Mouse (Mus musculus) midbrain, postnatal 0 days (tissue): Measurements from ENCODE around the gene Dhx16. TPM values are rescaled to one million over a fixed set of nuclear protein-coding genes. Genes with fewer than 3 reads are reported as not detected.

Experiments
- ATAC-seq: fragments of 200-750 bp; cut with Nextera tagmentation; 2 replicates; pipeline ENCODE4 v1.8.0; 2017; ENCODE audit warnings: moderate number of reproducible peaks, mild to moderate bottlenecking, moderate TSS enrichment, moderate library complexity; ENCODE audit not compliant: low FRiP score
- DNase-seq: peaks from one replicate; pipeline ENCODE4 v3.0.0-alpha.2; 2015; ENCODE audit warnings: low spot score
- H3K27ac ChIP-seq: fragments of 300-500 bp; sonication (generic); 2 replicates; pipeline ENCODE4 v1.5.1; 2014; ENCODE audit warnings: low read depth, mild to moderate bottlenecking, low read length, mixed read lengths
- H3K27me3 ChIP-seq: fragments of 300-500 bp; sonication (generic); 2 replicates; pipeline ENCODE4 v1.6.1; 2014; ENCODE audit warnings: low read length, control low read depth, mixed read lengths; ENCODE audit not compliant: insufficient read depth
- H3K36me3 ChIP-seq: fragments of 300-500 bp; sonication (generic); 2 replicates; pipeline ENCODE4 v1.6.1; 2014; ENCODE audit warnings: low read length, control low read depth, mixed read lengths; ENCODE audit not compliant: insufficient read depth
- H3K4me1 ChIP-seq: fragments of 300-500 bp; sonication (generic); 2 replicates; pipeline ENCODE4 v1.6.1; 2014; ENCODE audit warnings: mild to moderate bottlenecking, control low read depth, antibody characterized with exemption, low read length, mixed read lengths; ENCODE audit not compliant: insufficient read depth
- H3K4me2 ChIP-seq: fragments of 300-500 bp; sonication (generic); 2 replicates; pipeline ENCODE4 v1.6.1; 2014; ENCODE audit warnings: low read depth, mild to moderate bottlenecking, low read length, mixed read lengths; ENCODE audit not compliant: poor library complexity, severe bottlenecking
- H3K4me3 ChIP-seq: fragments of 300-500 bp; sonication (generic); 2 replicates; pipeline ENCODE4 v1.5.1; 2014; ENCODE audit warnings: low read depth, mild to moderate bottlenecking, low read length, moderate library complexity
- H3K9ac ChIP-seq: fragments of 300-500 bp; sonication (generic); replicated peaks from 2 replicates; pipeline ENCODE4 v1.6.1; 2014; ENCODE audit warnings: mild to moderate bottlenecking, low read length, moderate library complexity, mixed read lengths; ENCODE audit not compliant: poor library complexity, severe bottlenecking
- H3K9me3 ChIP-seq: fragments of 300-500 bp; sonication (generic); 2 replicates; pipeline ENCODE4 v1.6.1; 2016; ENCODE audit warnings: low read length, control low read depth
- CTCF ChIP-seq: IDR thresholded peaks from 2 replicates; pipeline ENCODE4 v1.5.1; 2016; ENCODE audit warnings: antibody characterized with exemption, mild to moderate bottlenecking
- WGBS: fragments of 180-500 bp; shearing (Covaris S2); extraction: QIAGEN DNeasy Blood & Tissue Kit; methylation state at CpG from one replicate; pipeline ENCODE4 v1.1.7; 2014; 5-methylcytosine and 5-hydroxymethylcytosine counted together
- polyA plus RNA-seq: library from polyadenylated mRNA; unstranded; fragments of >200 nt; fragmentation: Nextera tagmentation; extraction: Ambion mirVana; gene quantifications from 2 replicates; pipeline ENCODE4 v1.2.1, GENCODE M21; 2015
- total RNA-seq: library from RNA; depleted of rRNA; stranded (reverse); fragments of >200 nt; gene quantifications from 2 replicates; pipeline ENCODE4 v1.2.3, GENCODE M21; 2014

Gene Dhx16
- total and polyA plus RNA-seq, 2 experiments from 2014 or later, result 25.1 to 26.7 TPM

GRCm38 (mm10) chr17:35920384-35920783 lies 40.8 kb downstream of the Dhx16 start:
- ATAC-seq (no peak), DNase-seq (no peak)
- TF ChIP-seq CTCF, result no peak
- H3K36me3 ChIP-seq, result peaks cover 20% of the 10 kb centered on the region
- H3K4me1 ChIP-seq, result peaks cover 11% of the 10 kb centered on the region; the same call in 1 of the 2 replicates
- WGBS, result 73% methylated on average over 1 of the region's 1 CpGs
- no peaks in the 10 kb centered on the region for H3K27me3 ChIP-seq
- H3K27ac ChIP-seq, result peak overlapping the region; percentile 98
- H3K4me3 ChIP-seq, result 0 out of 2 replicates have a peak overlapping the region, but pooled peaks have one; percentile 49
- H3K4me2 ChIP-seq, result peak overlapping the region; percentile 64
- H3K9ac ChIP-seq, result no peak overlapping the region
- no peaks in the 10 kb centered on the region for H3K9me3 ChIP-seq

DNA sequence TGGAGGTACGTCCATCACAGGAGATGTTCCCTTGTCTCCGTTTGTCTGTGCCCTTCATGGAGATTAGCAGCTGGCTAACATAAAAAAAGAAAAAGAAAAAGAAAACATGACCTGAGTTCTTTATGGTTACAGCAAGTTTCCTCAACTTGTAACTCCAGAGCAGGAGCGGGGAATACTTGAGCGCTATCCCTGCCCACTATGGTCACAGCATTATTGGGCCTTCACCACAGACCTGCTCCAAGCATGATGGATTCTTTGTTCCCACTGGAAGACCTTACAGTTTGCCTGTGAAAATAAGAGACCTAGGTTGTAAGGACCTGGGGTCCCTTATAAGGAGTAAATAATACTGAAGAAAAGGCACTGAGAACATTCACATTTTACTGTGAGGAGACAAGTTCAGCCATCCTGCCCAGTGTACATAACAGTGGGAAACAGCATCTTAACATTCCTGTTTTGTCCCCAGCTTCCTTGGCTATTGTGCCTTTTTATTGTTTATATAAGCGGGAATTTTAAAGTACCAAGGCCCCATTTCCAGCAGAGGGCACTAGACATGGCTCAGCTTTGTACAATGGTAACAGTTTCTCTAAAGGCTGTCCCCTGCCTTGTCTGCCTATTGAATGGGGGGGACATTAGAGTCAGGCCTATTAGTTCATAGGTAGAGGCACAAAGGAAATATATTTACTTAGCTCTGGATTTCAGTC lies 41.4 kb downstream of the Dhx16 start:
- TF ChIP-seq CTCF, result peak; percentile 80
- Histone ChIP-seq H3K27ac (peak overlapping the region; percentile 98), H3K4me3 (no peak overlapping the region), H3K9me3 (no peaks in the 10 kb centered on the region), H3K36me3 (peaks cover 21% of the 10 kb centered on the region), H3K9ac (peak overlapping the region; percentile 14; the same call in 1 of the 2 replicates), H3K4me2 (no peak overlapping the region), H3K4me1 (peaks cover 11% of the 10 kb centered on the region; the same call in 1 of the 2 replicates), H3K27me3 (no peaks in the 10 kb centered on the region)
- peak; percentile 75 for DNase-seq
- 63% methylated on average over 5 of the region's 5 CpGs for WGBS
- no peak for ATAC-seq

DNA sequence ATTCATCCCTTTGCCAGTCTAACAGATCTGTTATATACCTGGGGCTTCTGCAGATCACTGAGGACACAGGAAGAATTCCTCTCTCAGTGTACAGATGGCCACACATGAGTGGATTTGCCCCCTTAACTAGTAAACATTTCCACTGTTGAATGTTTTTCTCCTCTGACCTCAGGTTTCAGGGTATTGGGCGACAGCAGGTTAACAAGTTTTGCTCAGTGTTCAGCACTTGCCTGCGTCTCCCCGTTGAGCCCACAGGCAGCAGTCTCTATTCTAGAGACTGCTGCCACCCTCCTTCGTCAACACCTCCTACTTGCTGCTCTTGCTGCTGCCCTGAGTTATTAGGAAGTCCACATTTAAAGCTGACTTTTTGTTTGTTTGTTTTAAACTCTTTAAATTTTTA lies 42.1 kb downstream of the Dhx16 start:
- H3K27ac ChIP-seq, result no peak overlapping the region
- WGBS, result 81% methylated on average over 4 of the region's 4 CpGs
- no peak for DNase-seq
- H3K36me3 ChIP-seq, result peaks cover 28% of the 10 kb centered on the region
- no peaks in the 10 kb centered on the region for H3K9me3 ChIP-seq
- no peak overlapping the region for H3K4me2 ChIP-seq
- no peaks in the 10 kb centered on the region for H3K27me3 ChIP-seq
- ATAC-seq, result no peak
- no peak for TF ChIP-seq CTCF
- H3K4me3 ChIP-seq, result no peak overlapping the region
- peaks cover 11% of the 10 kb centered on the region; the same call in 1 of the 2 replicates for H3K4me1 ChIP-seq
- H3K9ac ChIP-seq, result 0 out of 2 replicates have a peak overlapping the region, but pooled peaks have one; percentile 36

DNA sequence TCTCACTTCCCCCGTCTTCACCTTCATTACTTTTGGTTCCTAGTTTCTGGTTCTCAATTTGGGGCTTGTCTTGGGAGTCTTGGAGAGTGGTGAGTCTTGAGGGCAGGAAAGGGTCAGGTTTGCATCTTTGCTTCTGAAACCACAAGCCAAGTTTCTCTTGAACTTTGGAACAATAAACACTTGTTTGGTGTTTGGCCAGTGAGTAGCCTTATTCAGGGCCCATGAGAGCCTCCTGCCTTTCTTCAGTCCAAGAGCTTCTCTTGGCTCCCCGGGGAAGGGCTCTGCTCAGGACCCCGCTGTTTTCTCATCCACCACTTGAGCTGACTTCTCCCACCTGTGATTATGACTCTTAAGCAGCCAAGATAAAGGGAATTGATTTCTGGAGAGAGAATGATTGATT lies 42.9 kb downstream of the Dhx16 start:
- Histone ChIP-seq H3K4me1 (peaks cover 11% of the 10 kb centered on the region; the same call in 1 of the 2 replicates), H3K27ac (no peak overlapping the region), H3K4me2 (no peak overlapping the region), H3K4me3 (no peak overlapping the region), H3K9me3 (no peaks in the 10 kb centered on the region), H3K36me3 (peaks cover 33% of the 10 kb centered on the region), H3K9ac (no peak overlapping the region), H3K27me3 (no peaks in the 10 kb centered on the region)
- no peak for DNase-seq
- no peak for TF ChIP-seq CTCF
- WGBS, result 83% methylated on average over 3 of the region's 3 CpGs
- no peak for ATAC-seq

DNA sequence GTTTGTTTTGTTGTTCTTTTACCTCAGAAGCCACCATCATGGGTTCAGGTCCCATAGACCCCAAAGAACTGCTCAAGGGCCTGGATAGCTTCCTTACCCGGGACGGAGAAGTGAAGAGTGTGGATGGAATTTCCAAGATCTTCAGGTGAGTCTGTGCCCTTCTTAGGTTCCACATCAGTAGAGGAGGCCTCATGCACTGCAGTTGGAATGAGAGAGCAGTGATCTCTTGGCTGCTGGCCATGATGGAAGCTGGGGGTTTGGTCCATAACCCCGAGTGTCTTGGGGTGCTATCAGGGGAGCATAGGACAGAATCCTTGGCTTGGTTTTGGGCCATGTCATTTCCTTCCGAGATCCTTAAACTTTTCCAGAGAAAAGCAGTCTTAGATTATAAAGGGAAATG lies 43.7 kb downstream of the Dhx16 start:
- Histone ChIP-seq H3K27ac (no peak overlapping the region), H3K4me2 (no peak overlapping the region), H3K9ac (no peak overlapping the region), H3K36me3 (peaks cover 40% of the 10 kb centered on the region), H3K4me3 (no peak overlapping the region), H3K4me1 (peaks cover 11% of the 10 kb centered on the region; the same call in 1 of the 2 replicates), H3K9me3 (no peaks in the 10 kb centered on the region), H3K27me3 (no peaks in the 10 kb centered on the region)
- ATAC-seq (no peak), DNase-seq (no peak)
- 95% methylated on average over 4 of the region's 4 CpGs for WGBS
- TF ChIP-seq CTCF, result no peak

DNA sequence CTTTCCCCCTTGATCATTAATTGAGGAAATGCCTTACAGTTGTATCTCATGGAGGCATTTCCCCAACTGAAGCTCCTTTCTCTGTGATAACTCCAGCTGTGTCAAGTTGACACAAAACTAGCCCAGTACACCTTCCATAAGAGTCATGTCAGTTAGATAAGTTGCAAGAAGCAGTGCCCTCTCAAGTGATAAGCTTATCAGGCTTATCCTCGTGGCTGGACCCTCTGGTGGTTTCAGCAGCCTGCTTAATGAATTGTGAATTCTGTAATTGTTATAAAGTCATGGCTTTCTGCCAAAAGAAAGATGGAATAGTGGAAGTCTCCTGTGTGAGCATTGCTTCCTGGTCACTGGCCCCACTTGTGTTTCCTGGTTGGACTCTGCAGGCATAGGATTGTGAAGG lies 47.9 kb downstream of the Dhx16 start:
- Histone ChIP-seq H3K36me3 (peaks cover 61% of the 10 kb centered on the region), H3K4me2 (no peak overlapping the region), H3K9ac (no peak overlapping the region), H3K27ac (no peak overlapping the region), H3K4me3 (no peak overlapping the region), H3K4me1 (no peaks in the 10 kb centered on the region), H3K9me3 (no peaks in the 10 kb centered on the region), H3K27me3 (no peaks in the 10 kb centered on the region)
- ATAC-seq (no peak), DNase-seq (no peak)
- no peak for TF ChIP-seq CTCF
- WGBS, result 65% methylated on average over 1 of the region's 1 CpGs
